Mouse (Mus musculus) liver, embryonic 14.5 days (tissue): ENCODE results near the gene Paxbp1.

Experiments used
- CTCF ChIP-seq: IDR thresholded peaks from 2 replicates; pipeline ENCODE4 v1.5.1; 2016; ENCODE audit warnings: antibody characterized with exemption, low read depth, control low read depth
- EP300 ChIP-seq: IDR thresholded peaks from 2 replicates; pipeline ENCODE4 v1.6.1; 2016; ENCODE audit warnings: antibody characterized with exemption, low read depth

- TF ChIP-seq CTCF (no peak), EP300 (no peak)
Observed at GRCm38 (mm10) chr16:91057741-91058140, 13.4 kb upstream of the Paxbp1 start.
